Mouse (Mus musculus) heart, postnatal 0 days (tissue): ENCODE results near the gene Nemp2.

Experiments used
- CTCF ChIP-seq: IDR thresholded peaks from 2 replicates; pipeline ENCODE4 v1.5.1; 2016; ENCODE audit warnings: antibody characterized with exemption, control low read depth, low read depth
- EP300 ChIP-seq: IDR thresholded peaks from 2 replicates; pipeline ENCODE4 v1.6.1; 2016; ENCODE audit warnings: antibody characterized with exemption, low read depth

GRCm38 (mm10) chr1:52607700-52608099 lies 22.8 kb upstream of the Nemp2 start:
- TF ChIP-seq EP300 (no peak), CTCF (no peak)
